Mouse (Mus musculus) neural tube, embryonic 15.5 days (tissue): ENCODE data around the gene Pabpn1l. TPM values are rescaled to one million over a fixed set of nuclear protein-coding genes. Genes with fewer than 3 reads are reported as not detected.
"Not testable (repeated sequence)": the region's sequence is repeated elsewhere in the genome, so short reads cannot be mapped to it uniquely, and the experiment has no call there.

Experiments
- ATAC-seq: fragments of 200-750 bp; cut with Nextera tagmentation; 2 replicates; pipeline ENCODE4 v1.8.0; 2017; ENCODE audit warnings: mild to moderate bottlenecking, moderate TSS enrichment, moderate library complexity; ENCODE audit not compliant: low FRiP score
- H3K27ac ChIP-seq: fragments of 300-500 bp; sonication (generic); replicated peaks from 2 replicates; pipeline ENCODE4 v1.5.1; 2015; ENCODE audit warnings: mild to moderate bottlenecking, inconsistent platforms
- H3K27me3 ChIP-seq: fragments of 300-500 bp; sonication (generic); replicated peaks from 2 replicates; pipeline ENCODE4 v1.6.1; 2015; ENCODE audit warnings: inconsistent platforms
- H3K36me3 ChIP-seq: fragments of 300-500 bp; sonication (generic); 2 replicates; pipeline ENCODE4 v1.6.1; 2015; ENCODE audit warnings: inconsistent platforms
- H3K4me1 ChIP-seq: fragments of 300-500 bp; sonication (generic); 2 replicates; pipeline ENCODE4 v1.6.1; 2015; ENCODE audit warnings: inconsistent platforms
- H3K4me2 ChIP-seq: fragments of 300-500 bp; sonication (generic); 2 replicates; pipeline ENCODE4 v1.6.1; 2015; ENCODE audit warnings: inconsistent platforms, mild to moderate bottlenecking, moderate library complexity
- H3K4me3 ChIP-seq: fragments of 300-500 bp; sonication (generic); replicated peaks from 2 replicates; pipeline ENCODE4 v1.5.1; 2015; ENCODE audit warnings: mild to moderate bottlenecking, inconsistent platforms
- H3K9ac ChIP-seq: fragments of 300-500 bp; sonication (generic); replicated peaks from 2 replicates; pipeline ENCODE4 v1.6.1; 2015; ENCODE audit warnings: mild to moderate bottlenecking, inconsistent platforms
- H3K9me3 ChIP-seq: fragments of 300-500 bp; sonication (generic); replicated peaks from 2 replicates; pipeline ENCODE4 v1.6.1; 2016; ENCODE audit warnings: inconsistent platforms
- WGBS: fragments of 180-500 bp; shearing (Covaris S2); methylation state at CpG from one replicate; pipeline ENCODE4 v1.1.7; 2015; ENCODE audit warnings: mixed read lengths; 5-methylcytosine and 5-hydroxymethylcytosine counted together
- microRNA-seq: library from miRNA; unstranded; fragments of <30 nt; microRNA quantifications from one replicate; pipeline ENCODE4, GENCODE M21; 2017
- polyA plus RNA-seq: library from polyadenylated mRNA; unstranded; fragments of >200 nt; fragmentation: Nextera tagmentation; extraction: Ambion mirVana; gene quantifications from 2 replicates; pipeline ENCODE4 v1.2.1, GENCODE M21; 2015

Gene Pabpn1l
- polyA plus RNA-seq, 1 experiment from 2014 or later: 0.14 TPM

DNA sequence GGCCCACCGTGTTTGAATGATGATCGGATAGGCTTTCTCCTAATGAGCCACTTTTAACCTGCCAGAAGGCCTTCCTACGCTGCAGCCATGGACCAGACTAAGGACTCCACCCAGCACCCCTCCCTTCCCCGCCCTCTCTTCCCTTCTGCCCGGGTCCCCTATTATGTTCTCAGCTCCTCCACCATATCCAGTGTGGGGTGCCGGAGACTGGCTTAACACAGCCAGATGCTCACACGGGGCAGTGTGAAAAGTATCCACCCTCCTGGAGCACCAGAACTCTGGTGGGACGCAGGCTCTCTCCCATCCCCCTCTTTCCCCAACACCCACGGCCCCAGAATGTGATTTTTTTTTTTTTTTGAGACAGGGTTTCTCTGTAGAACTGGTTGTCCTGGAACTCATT lies 49.0 kb downstream of the Pabpn1l start:
- no peaks in the 10 kb centered on the region for H3K9me3 ChIP-seq
- H3K4me1 ChIP-seq: peaks cover 35% of the 10 kb centered on the region
- H3K27me3 ChIP-seq: no peaks in the 10 kb centered on the region
- H3K4me3 ChIP-seq: no peak overlapping the region
- ATAC-seq: no peak
- H3K27ac ChIP-seq: no peak overlapping the region
- no peak overlapping the region for H3K4me2 ChIP-seq
- 56% methylated on average over 9 of the region's 9 CpGs for WGBS
- H3K36me3 ChIP-seq: peaks cover 16% of the 10 kb centered on the region
- no peak overlapping the region for H3K9ac ChIP-seq

DNA sequence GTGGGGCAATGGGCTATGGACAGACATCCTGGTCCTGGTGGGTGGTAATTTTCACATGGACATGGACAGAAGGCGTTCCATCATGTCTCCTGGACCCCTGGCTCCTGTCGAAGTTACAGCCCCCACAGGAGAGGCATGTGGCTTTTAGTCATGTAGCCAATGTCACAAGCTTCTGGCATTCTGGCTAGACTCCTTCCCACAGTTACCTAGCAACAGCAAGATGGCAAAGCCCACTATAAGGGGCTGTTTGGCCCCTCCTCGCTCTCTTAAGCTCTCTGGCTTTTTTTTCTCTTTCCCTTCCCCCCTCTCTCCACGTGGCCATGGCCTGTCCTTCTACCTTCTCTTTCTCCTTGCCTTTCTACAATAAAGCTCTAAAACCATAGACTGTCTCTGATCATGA lies 49.4 kb downstream of the Pabpn1l start:
- Histone ChIP-seq H3K4me1 (peaks cover 39% of the 10 kb centered on the region), H3K36me3 (peaks cover 16% of the 10 kb centered on the region)
- not testable (repeated sequence) for H3K9me3 ChIP-seq, H3K4me2 ChIP-seq, H3K4me3 ChIP-seq, H3K27me3 ChIP-seq, H3K9ac ChIP-seq, H3K27ac ChIP-seq, ATAC-seq
- 23% methylated on average over 4 of the region's 4 CpGs for WGBS

DNA sequence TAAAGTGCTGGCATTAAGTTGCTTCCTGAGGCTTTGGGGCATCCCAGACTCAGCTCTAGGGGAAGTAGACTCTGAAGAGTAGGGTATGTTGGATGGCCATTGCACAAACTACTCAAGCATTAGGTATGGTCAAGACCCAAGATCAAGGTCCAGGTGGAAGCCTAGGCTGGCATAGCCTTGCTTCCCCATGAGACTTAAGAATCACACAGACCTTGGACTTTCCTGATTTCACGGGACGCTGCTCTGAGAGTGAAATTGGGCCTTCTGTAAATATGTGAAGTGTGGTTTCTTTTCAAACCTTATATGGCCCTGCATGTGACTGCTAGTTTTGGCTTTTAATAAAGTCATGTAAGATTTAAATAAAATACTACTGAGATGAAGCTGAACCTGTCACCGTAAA lies 49.8 kb downstream of the Pabpn1l start:
- peaks cover 40% of the 10 kb centered on the region for H3K4me1 ChIP-seq
- 87% methylated on average over 3 of the region's 3 CpGs for WGBS
- H3K4me2 ChIP-seq: no peak overlapping the region
- H3K9ac ChIP-seq: no peak overlapping the region
- peaks cover 16% of the 10 kb centered on the region for H3K36me3 ChIP-seq
- H3K9me3 ChIP-seq: no peaks in the 10 kb centered on the region
- no peak for ATAC-seq
- no peaks in the 10 kb centered on the region for H3K27me3 ChIP-seq
- H3K4me3 ChIP-seq: no peak overlapping the region
- no peak overlapping the region for H3K27ac ChIP-seq

DNA sequence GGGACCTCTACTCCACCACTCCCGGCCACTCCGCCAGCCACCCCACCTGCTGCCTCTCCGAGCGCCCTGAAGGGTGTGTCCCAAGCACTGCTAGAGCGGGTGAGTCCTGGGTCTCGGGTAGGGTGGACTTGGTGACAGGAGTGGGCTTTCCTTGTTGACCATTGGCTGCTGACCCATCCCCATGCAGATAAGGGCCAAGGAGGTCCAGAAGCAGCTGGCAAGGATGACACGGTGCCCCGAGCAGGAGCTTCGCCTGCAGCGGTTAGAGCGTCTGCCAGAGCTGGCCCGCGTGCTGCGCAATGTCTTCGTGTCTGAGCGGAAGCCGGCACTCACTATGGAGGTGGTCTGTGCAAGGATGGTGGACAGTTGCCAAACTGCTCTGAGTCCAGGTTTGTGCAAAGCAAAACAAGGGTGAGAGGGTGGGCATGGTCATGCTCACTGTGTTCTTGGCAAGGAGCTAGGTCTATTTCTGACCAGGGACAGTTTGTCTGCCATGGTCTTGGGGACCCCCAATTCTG lies 50.7 kb downstream of the Pabpn1l start:
- no peaks in the 10 kb centered on the region for H3K27me3 ChIP-seq
- H3K4me3 ChIP-seq: no peak overlapping the region
- H3K9me3 ChIP-seq: no peaks in the 10 kb centered on the region
- no peak overlapping the region for H3K9ac ChIP-seq
- no peak for ATAC-seq
- WGBS: 96% methylated on average over 17 of the region's 17 CpGs
- H3K36me3 ChIP-seq: peaks cover 16% of the 10 kb centered on the region
- no peak overlapping the region for H3K27ac ChIP-seq
- peaks cover 40% of the 10 kb centered on the region for H3K4me1 ChIP-seq
- no peak overlapping the region for H3K4me2 ChIP-seq

DNA sequence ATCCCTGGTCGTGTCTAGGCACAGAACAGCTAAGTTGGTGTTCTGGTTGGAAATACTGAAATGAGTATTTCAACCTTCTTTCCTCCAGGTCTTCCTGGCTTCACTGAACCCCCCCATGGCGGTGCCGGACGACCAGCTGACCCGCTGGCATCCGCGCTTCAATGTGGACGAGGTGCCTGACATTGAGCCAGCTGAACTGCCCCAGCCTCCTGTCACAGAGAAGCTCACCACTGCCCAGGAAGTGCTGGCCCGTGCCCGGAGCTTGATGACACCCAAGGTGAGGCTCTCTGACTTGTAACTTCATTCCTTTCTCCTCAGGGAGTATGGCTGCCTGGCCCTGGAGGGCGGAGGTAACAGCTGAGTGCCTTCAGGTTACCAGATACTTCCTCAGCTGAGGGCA lies 51.4 kb downstream of the Pabpn1l start:
- Histone ChIP-seq H3K9me3 (no peaks in the 10 kb centered on the region), H3K27me3 (no peaks in the 10 kb centered on the region), H3K4me3 (no peak overlapping the region), H3K27ac (no peak overlapping the region), H3K36me3 (peaks cover 16% of the 10 kb centered on the region), H3K9ac (0 out of 2 replicates have a peak overlapping the region, but pooled peaks have one; percentile 7), H3K4me2 (no peak overlapping the region), H3K4me1 (peaks cover 44% of the 10 kb centered on the region)
- 95% methylated on average over 11 of the region's 11 CpGs for WGBS
- ATAC-seq: no peak

DNA sequence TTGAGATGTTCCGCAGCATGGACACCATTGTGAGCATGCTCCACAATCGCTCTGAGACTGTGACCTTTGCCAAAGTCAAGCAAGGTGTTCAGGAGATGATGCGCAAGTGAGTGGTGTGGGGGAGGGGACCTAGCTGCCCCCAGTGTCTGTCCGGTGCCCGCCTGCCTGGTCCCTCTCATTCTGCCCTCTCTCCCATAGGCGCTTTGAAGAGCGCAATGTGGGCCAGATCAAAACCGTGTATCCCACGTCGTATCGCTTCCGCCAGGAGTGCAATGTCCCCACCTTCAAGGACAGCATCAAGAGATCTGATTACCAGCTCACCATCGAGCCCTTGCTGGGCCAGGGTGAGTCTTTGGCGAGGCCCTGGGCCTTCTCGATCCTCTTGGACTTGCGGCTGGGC lies 52.5 kb downstream of the Pabpn1l start:
- WGBS: 97% methylated on average over 16 of the region's 16 CpGs
- Histone ChIP-seq H3K36me3 (peaks cover 16% of the 10 kb centered on the region), H3K4me3 (no peak overlapping the region), H3K4me2 (no peak overlapping the region), H3K9me3 (no peaks in the 10 kb centered on the region), H3K27me3 (no peaks in the 10 kb centered on the region), H3K27ac (no peak overlapping the region), H3K9ac (no peak overlapping the region), H3K4me1 (peaks cover 33% of the 10 kb centered on the region)
- no peak for ATAC-seq

Small RNA genes within 50 kb of the gene (microRNA-seq; reads per million reads assigned to microRNA genes)
- not detected for gene Mir6396

Other genes starting within 250 kb of the Pabpn1l start
- 30.6 and 35.3 TPM in 2 replicates for gene Zc3h18, start 246.1 kb downstream of the Pabpn1l start, polyA plus RNA-seq
- not detected in 2 replicates for gene Il17c, start 200.7 kb downstream of the Pabpn1l start, polyA plus RNA-seq
- gene Cyba, start 189.8 kb downstream of the Pabpn1l start, polyA plus RNA-seq: 46.0 and 94.9 TPM in 2 replicates
- 65.9 and 73.2 TPM in 2 replicates for gene Mvd, start 179.3 kb downstream of the Pabpn1l start, polyA plus RNA-seq
- 0.12 and 1.1 TPM in 2 replicates for gene Snai3, start 162.0 kb downstream of the Pabpn1l start, polyA plus RNA-seq
- gene Rnf166, start 146.7 kb downstream of the Pabpn1l start, polyA plus RNA-seq: 34.9 and 36.8 TPM in 2 replicates
- 66.2 and 80.2 TPM in 2 replicates for gene Ctu2, start 146.6 kb downstream of the Pabpn1l start, polyA plus RNA-seq
- 2.1 and 5.1 TPM in 2 replicates for gene Piezo1, start 71.4 kb downstream of the Pabpn1l start, polyA plus RNA-seq
- 6.8 and 15.4 TPM in 2 replicates for gene Cdt1, start 54.7 kb downstream of the Pabpn1l start, polyA plus RNA-seq
- gene Aprt, start 45.8 kb downstream of the Pabpn1l start, polyA plus RNA-seq: 189 and 207 TPM in 2 replicates
- gene Galns, start 11.3 kb downstream of the Pabpn1l start, polyA plus RNA-seq: 6.7 and 9.5 TPM in 2 replicates
- 103 and 113 TPM in 2 replicates for gene Trappc2l, start 11.1 kb downstream of the Pabpn1l start, polyA plus RNA-seq
- 14.4 and 16.8 TPM in 2 replicates for gene Cbfa2t3, start 76.4 kb upstream of the Pabpn1l start, polyA plus RNA-seq
- 15.2 and 20.3 TPM in 2 replicates for gene Acsf3, start 152.7 kb upstream of the Pabpn1l start, polyA plus RNA-seq
- gene Cdh15, start 225.2 kb upstream of the Pabpn1l start, polyA plus RNA-seq: 2.7 and 3.2 TPM in 2 replicates